In the genomic region with DNA sequence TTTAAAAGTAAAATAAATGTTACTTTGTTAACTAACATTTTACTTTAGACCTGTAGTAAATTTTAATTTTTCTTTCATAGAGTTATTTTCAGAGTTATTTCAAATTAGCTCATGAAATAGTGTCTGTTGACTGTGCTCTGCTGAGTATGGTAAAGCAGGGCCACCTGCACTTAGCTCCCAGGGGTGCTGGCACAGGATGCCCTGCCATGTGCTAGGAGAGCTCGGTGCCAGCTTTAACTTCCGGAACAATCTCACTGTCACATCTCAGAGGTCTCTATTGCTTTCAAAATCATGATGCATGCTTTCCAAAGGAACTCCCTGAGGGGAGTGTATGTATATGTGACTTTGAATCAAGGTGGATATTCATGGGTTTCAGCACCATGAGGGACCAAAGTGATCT, we compare ENCODE assay signal across 10 mouse cellular contexts.
"Had no signal": no experiment of that assay in that cellular context is flagged by ENCODE, and none has a peak within 500 bp of the region (broad histone marks: within the 10 kb centered on the region; RNA-seq: fewer than 3 reads in every experiment).

No protein-coding gene starts in this region.

- DNase-seq: lung, postnatal 10 days; midbrain, embryonic 14.5 days; retina, postnatal 1 day; right cerebral cortex, adult 18-20 months; right cerebral cortex, postnatal 25 days; right cerebral cortex, postnatal 4 days; spleen, adult 18-20 months; thymus, adult 18-20 months; thymus, postnatal 14 days; thymus, postnatal 36 days had no signal
